ENCODE assay signal across 11 mouse cellular contexts in genomic region chr10:117174645-117175044, GRCm38 (mm10). TPM values are rescaled to one million over a fixed set of nuclear protein-coding genes. Genes with fewer than 3 reads are reported as not detected.
DNase-seq lines count a peak whose midpoint lies in the region; ATAC-seq and TF ChIP-seq lines count a peak whose summit lies in the region.
"Had no signal": no experiment of that assay in that cellular context is flagged by ENCODE, and none has a peak within 500 bp of the region (broad histone marks: within the 10 kb centered on the region; RNA-seq: fewer than 3 reads in every experiment).

No protein-coding gene starts in this region.

- H3K36me3 ChIP-seq in heart, embryonic 16.5 days (ENCODE audit: control insufficient read depth, insufficient read depth): no peaks in the 10 kb centered on the region
- no peaks in the 10 kb centered on the region for H3K36me3 ChIP-seq in MEL (ENCODE audit: control insufficient read depth in 1 of 2, insufficient read depth in 2 of 2, low read length in 2 of 2)
- H3K36me3 ChIP-seq in hindbrain, embryonic 13.5 days: no peaks in the 10 kb centered on the region
- H3K36me3 ChIP-seq in midbrain, embryonic 15.5 days (replicated peaks): no peaks in the 10 kb centered on the region
- H3K36me3 ChIP-seq: stomach, embryonic 15.5 days had no signal

- H3K4me1 ChIP-seq in heart, embryonic 16.5 days (ENCODE audit: control insufficient read depth, insufficient read depth, low read length): no peaks in the 10 kb centered on the region
- no peaks in the 10 kb centered on the region for H3K4me1 ChIP-seq in MEL (ENCODE audit: control insufficient read depth in 1 of 2, insufficient read depth in 2 of 2, low read length in 2 of 2)
- H3K4me1 ChIP-seq in hindbrain, embryonic 13.5 days (replicated peaks): no peaks in the 10 kb centered on the region
- H3K4me1 ChIP-seq in midbrain, embryonic 15.5 days: no peaks in the 10 kb centered on the region
- H3K4me1 ChIP-seq: stomach, embryonic 15.5 days had no signal

- no peak for TF ChIP-seq CTCF in MEL (IDR thresholded peaks at IDR 0.05 in 2 of 3, conservative IDR thresholded peaks at IDR 0.05 in 1 of 3; ENCODE audit: control insufficient read depth in 1 of 3, insufficient read depth in 1 of 3, low read depth in 2 of 3, low read length in 3 of 3, poor library complexity in 1 of 3, severe bottlenecking in 1 of 3)

- ATAC-seq in heart, embryonic 16.5 days (replicated peaks; ENCODE audit: extremely low read depth, insufficient read depth, low FRiP score): no peak
- no peak for ATAC-seq in hindbrain, embryonic 13.5 days (ENCODE audit: low FRiP score)
- ATAC-seq in midbrain, embryonic 15.5 days (replicated peaks): no peak
- ATAC-seq: forebrain, embryonic 16.5 days had no signal

- no peaks in the 10 kb centered on the region for H3K79me2 ChIP-seq in MEL (ENCODE audit: control insufficient read depth, insufficient read depth, low read length, poor library complexity)

- intact Hi-C loops in heart, postnatal 25 days (cut with DNase I): no loop called here
- intact Hi-C loops in left cerebral cortex, postnatal 36 days (cut with DNase I): no loop called here

- TF ChIP-seq RAD21 in MEL (IDR thresholded peaks at IDR 0.05; ENCODE audit: low read depth, low read length): no peak

- H3K4me2 ChIP-seq in heart, embryonic 16.5 days (ENCODE audit: low read depth, low read length): peak overlapping the region; percentile 13
- 0 out of 2 replicates have a peak overlapping the region, but pooled peaks have one; percentile 2 for H3K4me2 ChIP-seq in hindbrain, embryonic 13.5 days
- peak overlapping the region; percentile 16; the same call in 1 of the 2 replicates for H3K4me2 ChIP-seq in midbrain, embryonic 15.5 days

- no peak overlapping the region for H3K9ac ChIP-seq in heart, embryonic 16.5 days (ENCODE audit: low read length)
- H3K9ac ChIP-seq in MEL (ENCODE audit: control insufficient read depth, low read depth, low read length, poor library complexity, severe bottlenecking): no peak overlapping the region
- H3K9ac ChIP-seq in hindbrain, embryonic 13.5 days: no peak overlapping the region
- H3K9ac ChIP-seq in midbrain, embryonic 15.5 days: no peak overlapping the region
- H3K9ac ChIP-seq: stomach, embryonic 15.5 days had no signal

- TF ChIP-seq POLR2A in MEL (IDR thresholded peaks at IDR 0.05; ENCODE audit: control insufficient read depth in 1 of 2, insufficient read depth in 1 of 2, low read depth in 1 of 2, low read length in 2 of 2, poor library complexity in 1 of 2): no peak

- 52% methylated on average over 12 of the region's 12 CpGs for WGBS in heart, embryonic 16.5 days
- WGBS in hindbrain, embryonic 13.5 days: 64% methylated on average over 12 of the region's 12 CpGs
- 59% methylated on average over 12 of the region's 12 CpGs for WGBS in midbrain, embryonic 15.5 days

- TF ChIP-seq EP300 in MEL (IDR thresholded peaks at IDR 0.05; ENCODE audit: low read depth in 1 of 2, low read length in 2 of 2): no peak

- H3K4me3 ChIP-seq in heart, embryonic 16.5 days (ENCODE audit: low read length): no peak overlapping the region
- no peak overlapping the region for H3K4me3 ChIP-seq in MEL (ENCODE audit: control insufficient read depth in 1 of 2, insufficient read depth in 1 of 2, low read depth in 2 of 2, low read length in 2 of 2)
- no peak overlapping the region for H3K4me3 ChIP-seq in hindbrain, embryonic 13.5 days
- no peak overlapping the region for H3K4me3 ChIP-seq in midbrain, embryonic 15.5 days
- H3K4me3 ChIP-seq: stomach, embryonic 15.5 days had no signal

- no peak overlapping the region for H3K27ac ChIP-seq in heart, embryonic 16.5 days (ENCODE audit: low read length)
- no peak overlapping the region for H3K27ac ChIP-seq in MEL (ENCODE audit: control insufficient read depth, low read depth, low read length)
- no peak overlapping the region for H3K27ac ChIP-seq in hindbrain, embryonic 13.5 days
- no peak overlapping the region for H3K27ac ChIP-seq in midbrain, embryonic 15.5 days
- H3K27ac ChIP-seq: stomach, embryonic 15.5 days had no signal

- no peak for DNase-seq in heart, postnatal 25 days (ENCODE audit: low spot score)
- DNase-seq in MEL (ENCODE audit: low read depth, low spot score): peak; percentile 11
- no peak for DNase-seq in frontal cortex, postnatal 36 days (ENCODE audit: low spot score in 2 of 2)
- DNase-seq in left cerebral cortex, postnatal 36 days (ENCODE audit: low spot score in 2 of 2): no peak
- DNase-seq: cerebellum, postnatal 14 days; retina, postnatal 1 day had no signal

- H3K27me3 ChIP-seq in heart, embryonic 16.5 days (ENCODE audit: control insufficient read depth, insufficient read depth, low read length): no peaks in the 10 kb centered on the region
- H3K27me3 ChIP-seq in MEL (ENCODE audit: control insufficient read depth in 1 of 2, insufficient read depth in 2 of 2, low read length in 2 of 2): no peaks in the 10 kb centered on the region
- no peaks in the 10 kb centered on the region for H3K27me3 ChIP-seq in hindbrain, embryonic 13.5 days
- H3K27me3 ChIP-seq in midbrain, embryonic 15.5 days (replicated peaks): no peaks in the 10 kb centered on the region
- H3K27me3 ChIP-seq: stomach, embryonic 15.5 days had no signal

- H3K9me3 ChIP-seq in heart, embryonic 16.5 days (replicated peaks; ENCODE audit: control insufficient read depth, low read length): no peaks in the 10 kb centered on the region
- H3K9me3 ChIP-seq in MEL (replicated peaks; ENCODE audit: insufficient read depth, low read length): no peaks in the 10 kb centered on the region
- H3K9me3 ChIP-seq in hindbrain, embryonic 13.5 days: no peaks in the 10 kb centered on the region
- no peaks in the 10 kb centered on the region for H3K9me3 ChIP-seq in midbrain, embryonic 15.5 days
- H3K9me3 ChIP-seq: stomach, embryonic 15.5 days had no signal

TF ChIP-seq in MEL, 35 proteins besides CTCF, POLR2A, EP300 and RAD21:
- TF ChIP-seq CHD2 (IDR thresholded peaks at IDR 0.05; ENCODE audit: low read length) (no peak), SIN3A (IDR thresholded peaks at IDR 0.05; ENCODE audit: low read length) (no peak), TBP (IDR thresholded peaks at IDR 0.05; ENCODE audit: low read depth, low read length) (no peak), ZNF384 (IDR thresholded peaks at IDR 0.05; ENCODE audit: low read depth, low read length) (no peak), MYC (IDR thresholded peaks at IDR 0.05; ENCODE audit: low read depth, low read length) (no peak), SMC3 (IDR thresholded peaks at IDR 0.05; ENCODE audit: low read depth, low read length) (no peak), MAZ (IDR thresholded peaks at IDR 0.05; ENCODE audit: low read depth, low read length) (no peak), RCOR1 (IDR thresholded peaks at IDR 0.05; ENCODE audit: low read depth, low read length) (no peak), HCFC1 (IDR thresholded peaks at IDR 0.05; ENCODE audit: low read depth, low read length) (no peak), USF1 (IDR thresholded peaks at IDR 0.05; ENCODE audit: low read depth, low read length) (no peak), NRF1 (IDR thresholded peaks at IDR 0.05; ENCODE audit: insufficient read depth, low read depth, low read length, poor library complexity, severe bottlenecking) (no peak)

RNA-seq across cellular contexts. Expression of gene Frs2, which starts 26.3 kb away (rescaled TPM):
- 16.1 and 17.5 TPM in 2 replicates for polyA plus RNA-seq in heart, embryonic 16.5 days (2015; fragmentation: Nextera tagmentation; extraction: Ambion mirVana)
- total RNA-seq in heart, postnatal 25 days (2021): 10 to 100 TPM; 16.3 to 17.1 TPM
- total RNA-seq in MEL (2012; rRNA removed): 6.6 and 6.7 TPM in 2 replicates
- 100 to 1,000 TPM in 1 of 2 experiments, 10 to 100 TPM in 1; 11.8 to 129 TPM for polyA plus RNA-seq in MEL (2012; ENCODE audit: insufficient read depth in 1 of 2, insufficient read length in 2 of 2, low read depth in 1 of 2, low replicate concordance in 2 of 2, missing spikeins in 1 of 2)
- 18.6 and 20.5 TPM in 2 replicates for polyA plus RNA-seq in hindbrain, embryonic 13.5 days (2015; fragmentation: Nextera tagmentation; extraction: Ambion mirVana)
- polyA plus RNA-seq in midbrain, embryonic 15.5 days (2015; fragmentation: Nextera tagmentation; extraction: Ambion mirVana): 21.0 and 22.0 TPM in 2 replicates
- total RNA-seq in left cerebral cortex, postnatal 36 days (2021): 10 to 100 TPM; 33.2 to 35.6 TPM

RNA-seq across cellular contexts. Expression of gene Yeats4, which starts 49.7 kb away (rescaled TPM):
- 40.8 and 54.8 TPM in 2 replicates for polyA plus RNA-seq in heart, embryonic 16.5 days (2015; fragmentation: Nextera tagmentation; extraction: Ambion mirVana)
- 10 to 100 TPM; 26.5 to 26.8 TPM for total RNA-seq in heart, postnatal 25 days (2021)
- total RNA-seq in MEL (2012; rRNA removed): 61.8 and 69.4 TPM in 2 replicates
- polyA plus RNA-seq in MEL (2012; ENCODE audit: insufficient read depth in 1 of 2, insufficient read length in 2 of 2, low read depth in 1 of 2, low replicate concordance in 2 of 2, missing spikeins in 1 of 2): 100 to 1,000 TPM in 1 of 2 experiments, not detected in 1; 106 TPM
- polyA plus RNA-seq in hindbrain, embryonic 13.5 days (2015; fragmentation: Nextera tagmentation; extraction: Ambion mirVana): 126 and 127 TPM in 2 replicates
- polyA plus RNA-seq in midbrain, embryonic 15.5 days (2015; fragmentation: Nextera tagmentation; extraction: Ambion mirVana): 111 and 116 TPM in 2 replicates
- total RNA-seq in left cerebral cortex, postnatal 36 days (2021): 10 to 100 TPM; 50.7 to 54.0 TPM
